Mouse (Mus musculus): ENCODE data around the gene Zfp697.
"Not testable (repeated sequence)": the region's sequence is repeated elsewhere in the genome, so short reads cannot be mapped to it uniquely, and the experiment has no call there.

Zfp697 gene

DNA sequence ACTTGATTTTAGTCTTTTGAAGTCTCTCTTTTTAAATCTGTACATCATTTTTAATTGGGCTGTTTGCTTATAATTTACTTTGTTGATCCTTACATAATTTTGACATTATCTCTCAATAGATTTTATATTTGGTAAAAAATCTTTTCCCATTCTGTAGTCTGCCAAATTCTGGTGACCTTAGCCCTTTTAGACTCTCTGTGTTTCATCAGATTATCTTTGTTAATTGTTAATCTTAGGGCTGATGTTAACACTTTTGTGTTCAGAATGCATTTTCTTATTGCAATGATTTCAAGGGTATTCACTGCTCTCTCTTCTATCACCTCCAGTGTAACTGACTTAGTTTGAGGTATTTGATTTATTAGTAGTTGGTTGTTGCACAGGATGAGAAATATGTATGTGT is 338.5 kb downstream of the Zfp697 start:
- DNase-seq, result no peak

DNA sequence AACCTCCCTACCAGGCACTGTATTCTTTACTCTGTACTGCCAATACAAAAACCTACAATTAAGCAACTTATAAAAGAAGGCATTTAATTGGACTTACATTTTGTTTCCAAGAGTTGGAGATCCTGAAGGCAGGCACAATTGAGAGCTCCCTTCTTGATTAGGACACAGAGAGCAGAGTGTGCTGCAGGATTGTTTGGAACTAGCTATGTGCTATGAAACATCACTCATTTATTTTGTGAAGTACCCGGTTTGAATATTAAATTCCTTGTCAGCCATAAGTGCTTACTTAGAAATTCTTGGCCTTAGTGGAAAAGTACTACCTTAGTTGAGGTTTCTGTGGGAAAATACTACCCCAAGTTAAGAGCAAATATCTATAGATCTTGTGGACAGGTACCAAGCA is 342.1 kb downstream of the Zfp697 start, which contains the start of gene Hsd3b2:
TSS of gene Hsd3b2 (minus strand) at position 168 of the 400 bp plus-strand sequence.
- DNase-seq, result no peak

DNA sequence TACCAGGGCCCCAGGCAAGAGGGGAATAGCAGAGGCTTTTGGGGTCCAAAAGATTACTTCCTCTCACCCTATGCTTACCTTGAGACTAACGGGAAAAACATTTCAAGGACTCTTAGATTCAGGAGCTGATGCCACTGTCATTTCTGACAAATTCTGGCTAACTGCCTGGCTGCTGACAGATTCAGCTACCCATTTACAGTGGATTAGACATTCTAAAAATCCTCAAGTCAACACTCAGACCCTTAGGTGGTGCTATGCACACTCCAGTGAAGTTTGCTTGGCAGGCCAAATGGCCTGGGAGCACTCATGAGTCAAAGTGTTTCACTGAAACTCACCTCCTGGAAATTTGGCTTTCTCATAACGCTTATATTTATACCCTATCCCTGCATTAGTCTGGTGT is 344.0 kb downstream of the Zfp697 start:
- no peak for DNase-seq

DNA sequence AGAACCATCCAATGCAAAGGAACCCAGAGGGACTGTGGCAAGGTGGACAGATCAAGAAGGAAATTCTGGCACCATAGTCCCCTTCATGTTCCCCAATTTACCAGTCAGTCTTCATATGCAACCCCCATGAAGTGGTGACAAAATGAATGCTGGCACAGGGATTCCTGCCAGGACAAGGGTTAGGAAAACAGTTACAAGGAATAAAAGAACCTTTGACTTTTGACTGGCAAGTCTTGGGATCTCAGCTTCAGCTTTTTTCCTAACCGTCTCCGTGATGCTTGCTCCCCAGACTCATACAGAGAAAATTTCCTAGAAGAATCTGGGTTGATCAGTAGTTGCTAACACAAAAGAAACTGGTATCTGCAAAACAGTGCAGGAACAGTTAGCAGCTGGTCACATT is 351.5 kb downstream of the Zfp697 start:
- no peak for DNase-seq

DNA sequence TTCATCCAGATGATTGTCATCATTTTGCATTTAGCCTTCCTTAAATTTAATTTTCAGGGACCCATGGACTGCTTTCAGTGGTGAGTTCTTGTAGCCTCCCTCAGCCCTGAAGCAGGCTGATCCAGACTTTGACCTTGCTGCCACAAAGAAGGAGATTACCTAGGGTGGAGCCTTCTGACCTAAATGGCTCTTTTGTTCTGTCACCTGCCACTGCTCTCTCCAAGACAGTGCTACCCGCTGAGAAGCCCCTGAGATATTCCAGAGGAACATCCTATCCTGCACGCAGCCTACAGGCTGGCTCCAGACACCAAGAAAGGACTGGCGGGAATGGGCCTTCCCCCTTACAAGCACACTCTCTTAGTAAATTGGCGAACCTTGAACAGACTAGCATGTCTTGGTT is 352.1 kb downstream of the Zfp697 start:
- no peak for DNase-seq

DNA sequence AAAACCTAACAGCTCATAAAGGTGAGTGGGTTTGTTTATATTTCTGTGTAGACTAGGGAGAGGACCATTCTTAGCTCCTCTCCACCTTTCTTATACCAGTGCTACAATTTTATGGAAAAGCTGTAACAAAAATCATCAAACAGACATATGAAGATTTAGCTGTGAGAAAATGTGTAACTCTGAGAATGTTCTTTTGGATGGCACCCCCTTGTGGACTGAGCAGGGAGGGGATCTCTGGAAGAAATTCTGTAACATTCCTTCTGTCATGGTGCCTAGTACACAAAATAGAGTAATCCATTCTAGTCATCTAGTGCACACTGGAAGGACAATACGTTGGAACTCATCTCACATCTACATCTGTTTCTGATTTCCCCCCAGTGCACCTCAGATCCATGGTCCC is 358.8 kb downstream of the Zfp697 start:
- DNase-seq, result not testable (repeated sequence)

DNA sequence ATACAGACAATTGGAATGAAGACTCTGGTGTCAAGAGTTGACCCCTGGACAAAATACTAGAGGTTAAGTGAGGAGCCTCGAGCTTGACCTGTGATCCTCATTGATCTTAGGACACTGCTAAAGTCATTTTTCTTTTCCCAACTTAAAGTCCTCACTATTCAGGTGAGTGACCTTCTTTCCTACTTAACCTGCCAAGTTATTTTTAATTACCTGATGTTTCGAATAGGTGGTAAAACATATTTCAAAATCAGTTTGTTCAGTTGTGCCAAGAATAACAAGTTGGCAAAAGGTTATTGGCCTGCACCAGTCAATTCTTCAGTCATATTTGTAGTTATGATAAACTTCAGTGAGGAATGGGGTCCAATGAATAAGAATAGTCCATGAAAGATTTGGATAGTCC is 369.9 kb downstream of the Zfp697 start:
- no peak for DNase-seq

DNA sequence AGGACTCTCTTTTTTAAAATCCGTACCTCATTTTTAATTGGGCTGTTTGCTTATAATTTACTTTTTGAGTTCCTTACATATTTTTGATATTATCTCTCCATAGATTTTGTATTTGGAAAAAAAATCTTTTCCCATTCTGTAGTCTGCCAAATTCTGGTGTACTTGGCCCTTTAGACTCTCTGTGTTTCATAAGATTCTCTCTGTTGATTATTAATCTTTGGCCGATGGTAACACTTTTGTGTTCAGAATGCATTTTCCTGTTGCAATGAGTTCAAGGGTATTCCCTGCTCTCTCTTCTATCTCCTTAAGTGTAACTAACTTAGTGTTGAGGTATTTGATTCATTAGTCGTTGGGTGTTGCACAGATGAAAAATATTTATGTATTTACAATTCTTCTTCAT is 374.6 kb downstream of the Zfp697 start:
- no peak for DNase-seq

DNA sequence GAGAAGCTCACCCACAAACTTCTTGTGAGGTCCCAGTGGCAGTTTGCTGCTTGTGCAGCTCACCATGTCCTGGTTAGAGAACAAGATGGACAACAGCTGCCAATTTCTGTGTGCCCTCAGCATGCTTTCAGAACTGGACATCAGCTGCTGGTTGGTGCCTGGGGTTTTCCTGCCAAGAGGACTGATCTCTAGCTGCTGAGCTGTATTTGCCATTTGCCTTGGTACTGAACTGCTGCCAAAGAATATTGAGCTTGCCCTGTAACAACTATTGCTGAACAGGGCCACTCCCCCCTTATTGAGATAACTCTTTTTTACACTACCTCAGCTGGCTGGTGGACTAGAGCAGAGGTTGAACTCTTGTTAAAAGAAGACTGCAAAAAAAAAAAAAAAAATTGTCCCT is 381.9 kb downstream of the Zfp697 start:
- DNase-seq, result no peak

DNA sequence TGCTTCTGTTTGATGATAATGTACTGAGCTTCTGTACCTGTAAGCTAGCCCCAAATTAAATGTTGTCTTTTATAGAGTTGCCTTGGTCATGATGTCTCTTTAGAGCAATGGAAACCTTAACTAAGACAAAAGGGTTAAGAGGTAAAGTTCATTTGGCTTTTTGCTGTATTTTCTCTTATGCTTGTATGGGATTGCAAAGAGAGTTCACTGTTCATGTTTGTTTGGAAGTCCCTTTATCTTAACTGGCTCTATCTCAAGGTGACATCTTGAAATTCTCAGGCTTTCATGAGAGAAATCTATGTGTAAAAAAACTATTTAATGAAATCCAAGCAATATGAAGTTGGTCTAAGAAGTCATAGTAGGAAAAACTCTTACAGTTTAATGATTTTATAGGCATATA is 398.7 kb downstream of the Zfp697 start:
- no peak for DNase-seq

DNA sequence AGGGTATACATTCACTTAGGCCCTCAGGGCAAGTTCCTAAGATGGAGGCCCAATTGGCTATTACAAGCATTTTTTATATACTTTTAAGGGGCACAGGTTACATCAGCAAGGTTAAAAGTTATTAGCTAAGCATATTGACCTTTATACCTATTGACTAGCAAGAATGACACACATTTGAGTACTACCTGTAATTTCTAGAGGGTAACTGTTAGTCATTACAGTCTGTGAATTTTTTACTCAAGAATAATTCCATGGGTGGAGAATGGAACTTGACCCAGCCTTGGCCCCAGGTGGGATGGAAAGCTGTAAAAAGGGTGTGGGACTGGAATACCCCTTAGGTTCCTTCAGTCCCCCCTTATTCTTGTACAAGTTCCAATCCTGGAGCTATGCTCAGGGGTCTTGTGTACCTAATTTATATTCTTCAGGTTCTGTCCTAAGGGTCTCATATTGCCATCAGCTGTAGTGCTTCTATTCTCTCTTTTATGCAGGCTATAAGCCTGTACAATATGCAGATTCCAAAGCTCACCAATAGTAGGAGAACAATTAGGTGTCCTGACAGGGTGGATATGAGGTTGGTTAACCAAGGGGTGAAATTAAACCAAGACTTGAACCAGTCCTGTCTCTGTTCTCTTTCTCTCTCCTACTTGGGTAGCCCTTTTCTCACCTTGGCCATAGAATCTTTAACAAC is 400.1 kb downstream of the Zfp697 start:
- no peak for DNase-seq

DNA sequence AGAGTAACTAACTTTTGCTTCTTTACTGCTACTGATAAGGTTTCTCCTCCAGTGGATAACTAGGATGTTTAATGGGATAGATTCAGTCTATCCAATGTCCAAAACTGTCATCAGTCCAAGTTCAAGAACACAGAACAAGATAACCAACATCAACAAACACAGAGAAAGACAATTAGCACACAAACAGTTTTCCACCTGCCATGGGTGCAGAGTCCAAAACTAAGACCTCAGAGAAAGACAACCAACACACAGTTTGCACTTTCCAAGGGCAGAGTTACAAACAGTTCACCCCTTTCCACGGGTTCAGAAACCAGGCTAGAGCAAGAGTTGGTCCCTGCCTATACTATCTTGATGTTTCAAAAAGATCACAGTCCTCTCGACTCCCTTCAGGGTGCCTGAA is 404.3 kb downstream of the Zfp697 start:
- DNase-seq, result no peak
